Mouse (Mus musculus) kidney, postnatal 10 days (tissue): ENCODE measurements around the gene Slc4a4.

ENCODE experiments used
- DNase-seq: peaks from one replicate; pipeline ENCODE4 v3.0.0; 2021; ENCODE audit warnings: mixed read lengths

Gene Slc4a4

DNA sequence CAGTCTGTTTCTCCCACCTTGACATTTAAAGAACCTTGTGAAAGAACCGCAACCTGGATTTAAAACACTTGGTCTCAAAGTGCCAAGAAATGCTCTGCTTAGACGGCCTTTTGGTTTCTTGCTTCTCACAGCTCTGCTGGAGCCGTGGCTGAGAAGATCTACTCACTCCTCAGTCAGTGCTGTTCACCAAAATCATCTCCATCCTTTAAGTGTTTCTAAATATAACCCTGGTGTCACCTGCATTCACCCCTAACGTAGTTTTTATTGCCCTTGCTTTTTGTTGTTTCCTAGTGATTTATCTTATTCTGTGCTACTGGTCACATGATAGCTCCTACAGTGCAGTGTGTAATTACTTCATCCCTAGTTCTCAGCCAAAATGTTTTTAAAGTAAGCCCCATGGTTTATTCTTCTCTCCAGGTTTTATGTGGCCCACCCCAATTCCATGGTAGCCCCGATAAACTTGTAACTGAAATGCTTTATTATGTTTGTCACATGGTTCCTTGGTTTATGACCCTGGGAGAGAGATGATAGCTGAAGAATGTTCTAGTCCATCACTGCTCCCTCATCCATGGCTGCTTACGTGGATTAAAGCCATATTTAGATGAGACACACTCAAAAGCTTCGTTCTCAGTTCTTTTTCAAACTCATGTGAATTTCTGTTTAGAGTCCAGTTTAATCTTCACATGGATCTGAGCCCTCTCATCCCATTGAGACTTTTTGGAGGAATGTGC, 323.5 kb downstream of the Slc4a4 start:
- DNase-seq: no peak

GRCm38 (mm10) chr5:89211057-89211456, 324.4 kb downstream of the Slc4a4 start:
- no peak for DNase-seq

DNA sequence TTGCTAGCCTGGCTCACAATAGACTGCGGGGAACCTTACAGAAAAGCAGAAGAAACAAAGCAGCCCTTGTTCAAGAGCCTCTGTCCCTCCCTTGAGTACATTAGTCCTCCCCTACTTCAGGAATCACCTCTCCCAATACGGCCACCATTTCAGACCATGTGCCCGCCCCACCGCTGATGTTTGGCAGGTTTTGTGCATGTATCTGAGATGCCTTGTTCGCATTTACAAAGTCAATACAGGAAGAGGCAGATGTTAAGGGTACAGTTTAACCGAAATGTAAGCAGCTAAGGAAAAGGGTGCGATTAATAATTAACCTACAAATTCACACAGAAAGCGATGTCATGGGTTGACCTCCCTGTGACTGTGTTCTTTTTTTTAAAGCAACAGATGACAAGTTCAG, 331.6 kb downstream of the Slc4a4 start:
- no peak for DNase-seq

DNA sequence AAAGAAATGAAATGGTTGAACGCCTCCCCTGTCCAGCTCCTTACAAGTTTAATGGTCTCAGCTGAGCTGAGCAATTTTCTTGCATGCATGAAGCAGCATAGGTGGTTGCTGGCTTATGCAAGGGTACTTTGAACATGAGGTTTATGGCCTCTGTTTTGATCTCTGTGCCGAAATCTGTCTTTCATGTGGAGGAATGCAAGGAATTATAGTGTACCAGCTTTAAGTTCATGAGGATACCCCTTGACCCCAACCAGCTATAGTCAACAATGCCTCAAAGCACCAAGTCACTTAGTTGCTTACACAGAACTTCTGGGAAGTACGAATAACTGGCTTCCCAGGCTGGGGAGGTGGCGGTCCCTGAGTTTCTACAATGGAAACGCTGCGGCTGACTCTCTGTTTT, 332.1 kb downstream of the Slc4a4 start:
- DNase-seq: no peak

- DNase-seq: peak; percentile 61
Measured at GRCm38 (mm10) chr5:89221658-89222057, 335.0 kb downstream of the Slc4a4 start.

DNA sequence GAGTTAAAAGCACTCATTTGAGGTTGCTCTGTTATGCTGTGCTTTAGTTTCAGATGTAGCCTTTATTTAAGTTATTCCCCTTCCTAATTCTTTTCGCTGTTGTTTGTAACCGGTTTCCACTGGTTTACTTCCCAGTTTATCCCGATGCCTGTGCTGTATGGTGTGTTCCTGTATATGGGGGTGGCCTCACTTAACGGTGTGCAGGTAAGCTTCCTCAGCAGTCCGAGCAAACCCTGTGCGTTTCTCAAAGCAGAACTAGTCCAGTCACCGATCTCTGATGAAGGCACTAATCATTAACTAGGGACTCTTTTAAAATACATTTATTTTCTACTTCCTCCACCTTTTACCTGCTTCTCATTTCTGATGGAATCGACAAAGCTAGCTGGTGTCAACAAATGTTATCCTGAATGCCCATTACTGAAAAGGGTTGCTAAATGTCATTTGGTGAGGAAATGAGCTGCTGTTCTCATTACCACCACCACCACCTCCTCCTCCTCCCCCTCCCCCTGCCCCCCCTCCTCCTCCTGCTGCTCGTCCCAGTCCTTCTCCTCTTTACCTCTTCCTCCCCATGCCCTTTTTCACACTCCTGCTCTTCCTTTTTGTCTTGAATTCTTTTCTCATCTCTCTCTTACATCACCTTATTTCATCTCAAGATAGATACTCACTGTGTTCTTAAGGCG, 336.6 kb downstream of the Slc4a4 start:
- DNase-seq: no peak

DNA sequence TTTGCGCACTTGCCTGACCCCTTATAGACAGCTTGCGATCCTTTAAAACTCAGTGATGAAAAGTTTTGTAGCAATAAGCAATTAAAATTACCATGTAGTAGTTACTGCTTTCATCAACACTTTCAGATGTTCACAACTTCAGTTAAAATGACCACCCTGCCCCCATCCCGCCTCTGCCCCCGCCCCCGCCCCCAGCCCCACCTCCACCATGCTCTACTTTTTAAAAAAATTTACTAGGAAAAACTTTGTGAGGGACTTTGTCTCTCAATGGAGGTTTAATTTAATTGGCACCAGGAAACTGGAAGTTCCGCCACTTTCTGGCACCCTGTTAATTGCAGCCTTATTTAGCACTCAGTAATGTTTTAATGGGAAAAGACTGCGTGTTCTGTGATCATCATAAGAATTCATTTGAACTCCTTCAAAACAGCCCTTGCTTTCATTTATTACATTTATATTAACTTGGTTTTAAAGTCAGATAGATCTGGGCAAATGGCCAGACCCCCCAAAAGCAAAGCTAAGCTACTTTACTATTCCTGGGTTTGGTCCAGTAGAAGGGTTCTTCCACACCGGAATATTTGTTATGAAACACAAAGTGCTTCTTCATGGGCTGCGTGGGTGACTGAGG, 337.2 kb downstream of the Slc4a4 start:
- peak; percentile 47 for DNase-seq

- DNase-seq: no peak
Measured at GRCm38 (mm10) chr5:89227948-89228347, 341.3 kb downstream of the Slc4a4 start.

GRCm38 (mm10) chr5:89229606-89230005, 343.0 kb downstream of the Slc4a4 start:
- no peak for DNase-seq

DNA sequence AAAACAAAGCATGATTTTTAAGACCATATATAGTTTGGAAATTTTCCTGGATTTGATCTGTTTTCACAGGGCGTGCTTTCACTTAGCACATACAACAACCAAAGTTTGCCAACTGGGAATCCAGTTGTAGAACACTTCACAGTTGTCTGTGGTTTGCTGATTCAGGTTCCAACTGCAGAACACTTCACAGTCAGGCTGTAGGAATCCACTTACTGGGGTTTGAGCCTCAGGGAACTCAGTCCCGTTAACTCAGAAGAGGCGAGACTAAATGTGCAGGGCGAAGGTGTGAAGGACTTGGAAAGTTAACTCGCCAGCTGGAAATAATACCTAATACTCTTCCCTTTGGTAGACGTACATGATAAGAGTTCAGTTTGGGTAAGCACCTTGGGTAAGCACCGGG, 345.7 kb downstream of the Slc4a4 start:
- DNase-seq: no peak

GRCm38 (mm10) chr5:89251806-89252205, 365.2 kb downstream of the Slc4a4 start:
- DNase-seq: no peak

GRCm38 (mm10) chr5:89259804-89260492, 373.3 kb downstream of the Slc4a4 start:
- no peak for DNase-seq

GRCm38 (mm10) chr5:89277049-89277448, 390.4 kb downstream of the Slc4a4 start:
- no peak for DNase-seq

DNA sequence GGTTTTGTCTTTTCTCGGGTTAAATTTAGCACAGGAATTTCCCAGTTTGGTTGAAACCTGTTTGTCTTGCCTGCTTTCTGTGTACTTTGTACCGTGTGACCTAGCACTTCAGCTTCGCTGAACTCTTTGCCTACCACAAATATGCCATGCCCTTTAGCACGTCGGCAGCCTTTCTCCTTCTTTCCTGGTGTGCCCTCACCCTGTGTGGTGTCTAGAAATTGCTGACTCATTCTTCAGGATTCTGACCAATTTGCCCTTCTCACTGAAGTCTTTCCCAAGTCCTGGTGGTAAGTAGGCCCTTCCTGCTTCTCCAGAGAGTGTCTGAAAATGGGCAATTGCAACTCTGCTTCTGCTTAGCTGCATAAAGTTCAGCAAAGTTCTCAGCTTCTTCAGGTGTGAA, 391.0 kb downstream of the Slc4a4 start:
- DNase-seq: peak; percentile 30

GRCm38 (mm10) chr5:89278309-89278708, 391.7 kb downstream of the Slc4a4 start:
- no peak for DNase-seq

DNA sequence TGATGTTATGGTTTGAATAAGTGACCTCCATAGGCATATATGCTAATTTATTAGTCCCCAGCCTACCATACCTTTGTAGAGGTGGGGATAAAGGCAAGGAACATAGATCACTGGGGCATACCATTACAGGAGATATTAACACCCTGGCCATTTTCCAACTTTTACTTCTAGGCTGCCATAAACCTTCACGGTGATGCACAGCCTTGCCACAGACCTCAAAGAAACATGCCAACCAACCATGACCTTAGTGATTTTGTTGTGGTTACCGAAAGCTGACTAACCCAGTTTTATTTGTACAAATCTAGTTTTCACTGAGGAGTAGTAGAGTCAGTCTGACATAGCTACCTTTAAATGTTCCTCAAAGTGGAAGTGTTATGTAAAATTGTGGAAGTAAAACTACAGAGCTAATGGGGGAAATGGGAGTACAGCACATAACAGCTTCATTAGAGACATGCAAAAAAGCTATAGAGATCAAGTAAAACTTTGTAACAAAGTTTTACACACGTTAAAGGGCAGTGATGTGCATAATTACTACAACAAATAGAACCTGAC, 393.8 kb downstream of the Slc4a4 start:
- no peak for DNase-seq
